ENCODE assay signal across 31 mouse cellular contexts in the genomic region with DNA sequence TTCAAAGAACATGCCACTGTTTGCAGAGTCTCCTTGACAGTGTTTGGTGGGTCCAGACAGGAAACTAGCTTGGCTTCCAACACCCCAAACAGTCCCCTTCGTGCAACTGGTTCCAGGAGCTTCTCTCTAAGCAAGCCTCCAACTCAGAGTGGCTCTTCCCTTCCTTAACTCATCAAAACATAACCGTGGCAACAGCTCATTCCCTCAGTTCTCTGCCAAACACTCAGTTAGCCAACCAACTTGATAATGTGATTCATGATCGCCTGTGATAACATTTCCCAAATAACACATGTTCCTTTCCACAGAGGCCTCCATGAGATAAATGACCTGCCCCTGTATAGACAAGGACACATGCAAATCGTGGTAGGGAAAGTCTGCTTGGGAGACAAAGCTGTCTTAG.
DNase-seq lines count a peak whose midpoint lies in the region; ATAC-seq and TF ChIP-seq lines count a peak whose summit lies in the region.
"Had no signal": no experiment of that assay in that cellular context is flagged by ENCODE, and none has a peak within 500 bp of the region (broad histone marks: within the 10 kb centered on the region; RNA-seq: fewer than 3 reads in every experiment).

No protein-coding gene starts in this region.

- TF ChIP-seq POLR2A in cerebellum, adult 2 months (IDR thresholded peaks at IDR 0.05; ENCODE audit: borderline replicate concordance, insufficient read depth, low read length): no peak

- H3K4me1 ChIP-seq in lung, embryonic 16.5 days (replicated peaks; ENCODE audit: control insufficient read depth, insufficient read depth, low read length): no peaks in the 10 kb centered on the region
- no peaks in the 10 kb centered on the region for H3K4me1 ChIP-seq in cerebellum, adult 2 months (ENCODE audit: control insufficient read depth, insufficient read depth, low read length)
- H3K4me1 ChIP-seq: embryonic facial prominence, embryonic 13.5 days; heart, embryonic 12.5 days; hindbrain, embryonic 13.5 days; liver, embryonic 13.5 days; megakaryocyte, embryonic 14.5 days; midbrain, embryonic 12.5 days; neural tube, embryonic 12.5 days had no signal

- no peak for TF ChIP-seq CTCF in layer of hippocampus, adult 2 months (conservative IDR thresholded peaks at IDR 0.05)
- no peak for TF ChIP-seq CTCF in cerebellum, adult 2 months (IDR thresholded peaks at IDR 0.05; ENCODE audit: borderline replicate concordance, insufficient read depth, low read depth, low read length)

- no peaks in the 10 kb centered on the region for H3K9me3 ChIP-seq in lung, embryonic 16.5 days (ENCODE audit: control insufficient read depth, low read length)
- H3K9me3 ChIP-seq: heart, embryonic 12.5 days; hindbrain, embryonic 13.5 days; liver, embryonic 13.5 days; midbrain, embryonic 12.5 days; neural tube, embryonic 12.5 days had no signal

- no peak overlapping the region for H3K4me2 ChIP-seq in lung, embryonic 16.5 days (ENCODE audit: low read depth, low read length)
- H3K4me2 ChIP-seq: embryonic facial prominence, embryonic 13.5 days; heart, embryonic 12.5 days; hindbrain, embryonic 13.5 days; liver, embryonic 13.5 days; midbrain, embryonic 12.5 days; neural tube, embryonic 12.5 days had no signal

- DNase-seq in frontal cortex, postnatal 10 days (ENCODE audit: low spot score in 2 of 2): no peak
- peak; percentile 14 for DNase-seq in ZHBTc4 (ENCODE audit: low read depth, low spot score)
- peak; percentile 29 for DNase-seq in lung, postnatal 36 days
- no peak for DNase-seq in layer of hippocampus, adult 2 months (ENCODE audit: low spot score in 2 of 2)
- no peak for DNase-seq in cerebellum, adult 2 months
- DNase-seq: adrenal gland, postnatal 25 days; cerebellum, adult 9-11 months; gastrocnemius, adult 2 months; gastrocnemius, postnatal 36 days; heart, adult 2 months; heart, postnatal 4 days; kidney, adult 9 months; kidney, postnatal 10 days; left cerebral cortex, postnatal 4 days; liver, embryonic 13.5 days; right cerebral cortex, postnatal 4 days; thymus, adult 18-20 months; thymus, postnatal 25 days had no signal

- no peak overlapping the region for H3K4me3 ChIP-seq in lung, embryonic 16.5 days (ENCODE audit: low read length)
- no peak overlapping the region for H3K4me3 ChIP-seq in layer of hippocampus, adult 2 months
- H3K4me3 ChIP-seq in cerebellum, adult 2 months (replicated peaks; ENCODE audit: insufficient read depth, low read depth, low read length): no peak overlapping the region
- H3K4me3 ChIP-seq: embryonic facial prominence, embryonic 13.5 days; gastrocnemius, adult 2 months; heart, adult 2 months; heart, embryonic 12.5 days; hindbrain, embryonic 13.5 days; liver, embryonic 13.5 days; megakaryocyte, embryonic 14.5 days; midbrain, embryonic 12.5 days; myocyte; neural tube, embryonic 12.5 days had no signal

- H3K27me3 ChIP-seq in lung, embryonic 16.5 days (ENCODE audit: control insufficient read depth, insufficient read depth, low read depth, low read length): no peaks in the 10 kb centered on the region
- no peaks in the 10 kb centered on the region for H3K27me3 ChIP-seq in cerebellum, adult 2 months (ENCODE audit: control insufficient read depth, insufficient read depth, low read length)
- H3K27me3 ChIP-seq: embryonic facial prominence, embryonic 13.5 days; heart, embryonic 12.5 days; hindbrain, embryonic 13.5 days; liver, embryonic 13.5 days; megakaryocyte, embryonic 14.5 days; midbrain, embryonic 12.5 days; neural tube, embryonic 12.5 days had no signal

- no peak overlapping the region for H3K9ac ChIP-seq in lung, embryonic 16.5 days (ENCODE audit: low read length)
- H3K9ac ChIP-seq: embryonic facial prominence, embryonic 13.5 days; heart, embryonic 12.5 days; hindbrain, embryonic 13.5 days; liver, embryonic 13.5 days; midbrain, embryonic 12.5 days; neural tube, embryonic 12.5 days had no signal

- H3K36me3 ChIP-seq in lung, embryonic 16.5 days (ENCODE audit: control insufficient read depth, insufficient read depth, low read length): no peaks in the 10 kb centered on the region
- H3K36me3 ChIP-seq: embryonic facial prominence, embryonic 13.5 days; heart, embryonic 12.5 days; hindbrain, embryonic 13.5 days; liver, embryonic 13.5 days; midbrain, embryonic 12.5 days; neural tube, embryonic 12.5 days had no signal

- 43% methylated on average over 4 of the region's 4 CpGs for WGBS in lung, embryonic 16.5 days
- WGBS in cerebellum, adult 2 months: 62% methylated on average over 4 of the region's 4 CpGs

- peak; percentile 51; the same call in 1 of the 2 replicates for ATAC-seq in frontal cortex, adult (ENCODE audit: low TSS enrichment)
- peak; percentile 70 for ATAC-seq in lung, embryonic 16.5 days (ENCODE audit: low read depth)
- ATAC-seq: forebrain, embryonic 16.5 days; intestine, postnatal 0 days; Patski had no signal

- H3K27ac ChIP-seq in lung, embryonic 16.5 days (ENCODE audit: low read length): no peak overlapping the region
- H3K27ac ChIP-seq in layer of hippocampus, adult 2 months: no peak overlapping the region
- H3K27ac ChIP-seq in cerebellum, adult 2 months (ENCODE audit: insufficient read depth, low read length): no peak overlapping the region
- H3K27ac ChIP-seq: embryonic facial prominence, embryonic 13.5 days; gastrocnemius, adult 2 months; heart, adult 2 months; hindbrain, embryonic 13.5 days; liver, embryonic 13.5 days; midbrain, embryonic 12.5 days; neural tube, embryonic 12.5 days; stomach, postnatal 0 days had no signal

Comparison
In these comparisons a context has a peak if more than half of its experiments do, and no peak if none do; other contexts are left out.
1. DNase-seq: peak in ZHBTc4 (single experiment) and lung, postnatal 36 days (single experiment); none in frontal cortex, postnatal 10 days (0 of 2), layer of hippocampus, adult 2 months (0 of 2) and cerebellum, adult 2 months (0 of 2).